Mouse (Mus musculus) megakaryocyte, embryonic 14.5 days (primary cell): Measurements from ENCODE around the gene Thbs2.

ENCODE experiments used
- FLI1 ChIP-seq: IDR thresholded peaks from 2 replicates; pipeline ENCODE4 v1.6.1; 2012; ENCODE audit warnings: low read length, inconsistent platforms, mixed read lengths
- GATA1 ChIP-seq: IDR thresholded peaks from 3 replicates; pipeline ENCODE4 v1.6.1; 2012; ENCODE audit warnings: mixed read lengths, low read length, inconsistent platforms, borderline replicate concordance

GRCm38 (mm10) chr17:14677198-14677597 lies 16.8 kb downstream of the Thbs2 start:
- no peak for TF ChIP-seq FLI1
- TF ChIP-seq GATA1 = no peak
